Mouse (Mus musculus): Measurements from ENCODE around the gene Gm6121. TPM values are rescaled to one million over a fixed set of nuclear protein-coding genes. Genes with fewer than 3 reads are reported as not detected.
"Not testable (repeated sequence)": the region's sequence is repeated elsewhere in the genome, so short reads cannot be mapped to it uniquely, and the experiment has no call there.

The Gm6121 gene
- not detected in 2 replicates for polyA plus RNA-seq (2016; fragmentation: Nextera tagmentation; extraction: Ambion mirVana)

- not testable (repeated sequence) for H3K27me3 ChIP-seq (replicated peaks; ENCODE audit: low read depth, poor library complexity, severe bottlenecking); H3K36me3 ChIP-seq (replicated peaks); DNase-seq (ENCODE audit: low spot score); H3K27ac ChIP-seq (replicated peaks); H3K4me1 ChIP-seq; H3K4me3 ChIP-seq; H3K9me3 ChIP-seq
- no CpG with 5 or more reads among the region's 5 CpGs for WGBS
Observed at GRCm38 (mm10) chrX:26935597-26935996, at the start of gene Gm6121. Gm6121 (minus strand) TSS chrX:26935697.

Other genes with a start within 250 kb of the Gm6121 start
- gene Gm14525, start 233.1 kb downstream of the Gm6121 start, polyA plus RNA-seq (2016; fragmentation: Nextera tagmentation; extraction: Ambion mirVana): not detected in 2 replicates

All from embryonic facial prominence, embryonic 10.5 days (tissue).